Mouse (Mus musculus) right cerebral cortex, postnatal 4 days (tissue): ENCODE data around the gene Adarb1.

Experiments
- DNase-seq: peaks from one replicate; pipeline ENCODE4 v3.0.0-alpha.2; 2022

Gene Adarb1

DNA sequence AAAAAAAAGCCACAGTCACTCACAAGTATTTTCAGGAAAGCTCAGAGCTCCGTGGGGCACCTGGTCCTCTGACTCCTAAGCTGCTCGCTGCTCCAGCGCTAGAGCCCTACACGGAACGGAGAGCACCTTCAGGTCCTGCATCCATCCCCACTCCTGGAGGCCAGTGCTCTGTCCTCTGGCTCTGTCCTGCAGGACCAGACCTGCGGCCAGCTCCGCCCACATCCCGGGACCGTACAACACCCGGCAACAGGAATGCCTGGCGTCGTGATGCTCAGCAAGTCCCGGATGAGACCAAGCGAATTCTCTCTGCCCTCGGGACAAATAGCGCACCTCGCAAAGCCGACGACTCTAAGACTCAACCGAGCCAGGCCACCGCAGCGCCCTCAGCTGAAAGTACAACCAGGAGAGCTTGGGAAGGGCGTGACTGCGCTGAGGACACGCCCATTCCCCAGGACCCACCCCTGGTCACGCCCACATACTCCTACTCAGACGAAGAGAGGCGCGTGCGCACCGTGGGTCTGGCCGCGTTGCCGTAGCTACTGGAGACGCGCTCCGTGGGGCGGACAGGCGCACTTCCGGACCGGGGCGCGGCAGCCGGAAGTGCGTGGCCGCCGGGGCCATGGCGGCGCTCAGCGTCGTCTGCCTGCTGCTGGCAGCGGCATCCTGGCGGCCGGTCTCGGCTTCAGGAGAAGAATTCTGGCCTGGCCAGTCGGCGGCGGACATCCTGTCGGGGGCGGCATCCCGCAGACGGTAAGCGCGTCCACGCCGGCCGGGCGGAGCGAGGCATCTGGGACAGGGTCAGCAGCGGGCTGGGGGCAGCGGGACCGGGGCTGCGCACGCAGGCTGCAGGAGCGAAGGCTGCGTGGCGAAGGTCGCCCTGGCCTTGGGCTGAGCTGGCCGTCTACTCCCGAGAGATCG, 159.1 kb downstream of the Adarb1 start, which contains the start of gene Pofut2:
Gene Pofut2, plus strand, starts transcription at position 515 of the 918 bp plus-strand sequence.
- DNase-seq = peak; percentile 93

DNA sequence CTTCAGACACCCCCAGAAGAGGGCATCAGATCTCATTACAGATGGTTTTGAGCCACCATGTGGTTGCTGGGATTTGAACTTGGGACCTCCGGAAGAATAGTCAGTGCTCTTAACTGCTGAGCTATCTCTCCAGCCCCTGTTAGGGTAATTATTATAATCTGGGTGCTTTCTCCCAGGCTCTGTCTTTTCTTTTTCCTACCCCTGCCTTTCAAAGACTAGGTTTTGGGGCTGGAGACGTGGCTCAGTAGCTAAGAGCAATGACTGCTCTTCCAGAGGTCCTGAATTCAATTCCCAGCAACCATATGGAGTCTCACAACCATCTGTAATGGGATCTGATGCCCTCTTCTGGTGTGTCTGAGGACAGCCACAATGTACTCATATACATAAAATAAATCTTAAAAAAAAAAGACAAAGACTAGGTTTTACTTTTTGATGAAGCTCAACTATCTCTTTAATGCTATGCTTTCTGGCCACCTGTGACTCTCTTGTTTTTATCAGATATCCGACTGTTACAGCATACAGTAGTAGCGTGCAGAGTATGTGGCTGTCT, 160.0 kb downstream of the Adarb1 start:
- DNase-seq = no peak

DNA sequence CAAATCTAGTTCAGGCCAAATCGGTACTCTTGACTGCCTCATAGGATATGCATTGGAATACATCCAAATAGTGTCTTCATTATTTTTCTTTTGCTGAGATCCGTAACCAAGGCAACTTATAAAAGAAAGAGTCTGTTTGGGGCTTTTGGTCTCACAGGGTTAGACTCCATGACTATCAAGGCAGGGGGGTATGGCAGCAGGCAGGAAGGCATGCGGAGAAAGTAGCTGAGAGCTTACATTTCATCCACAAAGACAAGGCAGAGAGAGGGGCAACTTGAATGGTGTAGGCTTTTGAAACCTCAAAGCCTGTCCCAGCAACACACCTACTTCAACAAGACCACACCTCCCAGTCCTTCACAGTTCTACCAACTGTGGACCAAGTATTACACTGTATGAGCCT, 162.4 kb downstream of the Adarb1 start:
- no peak for DNase-seq

DNA sequence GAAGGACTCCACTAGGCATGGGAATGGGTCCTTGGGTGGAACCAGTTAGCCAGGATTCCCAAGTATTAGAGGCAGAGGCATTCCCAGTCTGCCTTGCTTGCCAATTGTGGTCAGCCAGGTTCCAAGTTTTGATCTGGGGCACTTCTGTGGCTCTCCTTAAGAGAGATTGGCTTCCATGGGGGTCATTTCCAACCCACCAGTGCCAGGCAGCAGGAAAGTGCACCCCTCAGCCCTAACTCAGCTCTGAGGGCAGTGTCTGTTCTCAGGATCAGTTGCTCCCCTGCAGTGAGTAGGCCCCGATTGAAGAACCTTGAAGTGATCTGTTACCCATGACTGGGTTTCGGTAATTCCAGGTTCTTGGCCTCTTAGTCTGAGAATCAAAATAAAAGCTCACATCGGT, 162.8 kb downstream of the Adarb1 start:
- no peak for DNase-seq

DNA sequence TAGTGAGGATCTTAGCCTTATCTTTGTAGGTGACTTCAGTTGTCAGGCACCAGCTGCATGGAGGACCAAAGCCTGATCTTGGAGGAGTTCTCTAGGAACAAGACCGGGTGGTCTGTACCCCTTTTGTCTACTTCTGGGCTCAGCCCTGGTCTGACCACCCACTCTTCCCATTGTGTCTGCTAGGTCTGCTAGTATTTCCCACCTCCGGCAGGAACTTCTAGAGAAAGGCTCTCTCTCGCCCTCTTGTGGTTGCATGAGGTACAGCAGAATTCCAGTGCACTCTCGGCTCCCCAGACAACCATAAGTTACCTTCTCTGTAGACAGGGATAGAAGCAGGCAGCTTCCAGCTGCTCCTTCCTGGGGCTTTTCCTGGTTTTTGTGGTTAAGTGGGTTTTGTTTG, 165.3 kb downstream of the Adarb1 start:
- DNase-seq = peak; percentile 73

DNA sequence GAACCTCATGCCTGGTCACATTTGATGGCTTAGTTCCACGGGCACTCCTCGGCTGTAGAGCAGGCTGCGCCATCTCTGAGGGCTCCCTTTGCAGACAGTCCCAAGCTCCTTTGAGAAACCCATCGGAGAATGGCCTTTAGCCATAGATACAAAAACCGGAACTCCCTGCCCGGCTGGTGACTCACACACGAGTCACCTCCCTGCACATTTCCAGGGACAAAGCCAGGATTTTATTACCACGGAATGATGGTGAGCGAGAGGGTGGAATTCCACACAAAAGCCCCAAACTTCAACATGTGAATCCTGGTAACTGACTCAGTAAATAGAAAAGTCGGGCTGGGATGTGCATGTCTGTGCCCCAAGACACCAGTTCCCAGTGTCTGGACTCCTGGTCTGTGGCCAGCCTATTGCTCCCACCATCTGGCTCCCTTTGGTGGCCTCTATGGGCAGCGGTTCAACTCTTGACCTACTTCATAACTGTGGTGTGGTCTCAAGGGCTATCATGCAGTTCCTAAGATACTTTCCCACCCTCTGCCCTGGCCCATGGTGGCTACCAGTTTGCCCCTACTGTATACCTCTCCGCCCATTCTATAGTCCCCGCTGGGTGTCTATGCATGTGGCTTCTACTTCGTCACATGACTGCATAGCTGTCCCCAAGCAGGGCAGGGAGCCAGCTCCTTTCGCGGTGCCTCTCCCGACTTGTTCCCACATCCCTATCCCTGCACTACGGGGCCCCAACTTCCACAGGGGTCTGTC, 166.1 kb downstream of the Adarb1 start:
- DNase-seq = no peak

DNA sequence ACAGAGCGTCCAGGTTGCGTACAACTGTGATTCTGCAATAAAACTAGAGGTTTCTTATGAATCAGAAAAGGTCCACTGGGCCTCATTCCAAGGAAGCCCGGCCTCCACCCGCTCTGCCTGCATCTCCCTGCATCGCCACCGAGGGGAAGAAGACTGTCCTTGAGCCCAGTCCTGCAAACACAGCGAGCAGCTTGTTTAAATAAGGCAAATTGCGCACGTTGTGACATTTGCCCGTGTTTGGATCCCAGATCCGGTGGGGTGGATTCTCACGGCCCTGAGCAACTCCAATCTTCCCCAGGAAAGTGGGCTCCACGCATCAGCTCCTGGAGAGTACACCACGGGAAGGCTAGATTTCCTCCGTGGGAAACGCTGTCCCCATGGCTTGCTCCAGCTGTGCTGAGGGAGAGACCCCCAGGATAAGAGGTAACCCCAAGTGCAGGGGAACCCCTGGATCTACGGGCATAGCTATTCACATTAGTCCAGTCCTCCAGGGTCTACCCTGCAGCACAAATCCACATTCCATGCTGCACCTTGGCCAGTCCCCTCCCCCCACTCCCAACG, 166.8 kb downstream of the Adarb1 start:
- peak; percentile 32 for DNase-seq

DNA sequence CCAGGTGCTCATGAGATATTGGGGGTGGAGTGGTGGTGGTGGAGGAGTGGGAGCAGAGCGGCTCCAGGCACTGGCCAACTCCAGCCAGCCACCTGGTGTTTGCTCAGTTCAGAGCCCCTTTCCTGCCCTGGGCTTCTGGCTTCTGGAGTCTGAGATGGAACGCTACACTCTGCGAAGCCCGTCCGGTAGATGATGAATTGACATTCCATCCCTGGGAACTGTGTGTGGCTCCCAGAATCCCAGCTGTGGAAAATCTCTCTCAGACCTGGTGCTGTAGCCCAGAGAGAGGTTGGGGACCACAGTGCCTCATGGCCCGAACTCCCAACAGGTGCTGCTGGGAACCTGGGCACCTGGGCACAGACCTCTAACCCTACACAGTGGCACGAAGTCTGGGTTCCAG, 170.4 kb downstream of the Adarb1 start:
- no peak for DNase-seq

DNA sequence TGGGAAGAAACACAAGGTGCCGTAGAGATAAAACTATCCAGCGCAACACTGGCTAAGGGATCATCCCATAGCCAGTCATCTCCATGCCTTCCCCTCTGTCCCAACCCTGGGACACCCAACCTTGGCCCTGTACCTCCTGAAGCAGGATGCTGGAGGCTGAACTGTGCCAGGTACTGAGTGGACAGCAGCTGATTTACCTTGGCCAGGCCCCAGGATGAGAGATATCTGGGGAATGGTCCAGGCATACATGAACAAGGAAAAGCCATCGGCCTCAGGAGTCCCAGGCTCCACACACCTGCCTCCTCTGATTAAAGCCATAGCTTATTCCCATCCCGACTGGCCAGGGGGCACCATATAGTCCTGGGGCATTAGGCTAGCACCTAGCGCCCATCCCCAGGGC, 171.0 kb downstream of the Adarb1 start:
- no peak for DNase-seq

DNA sequence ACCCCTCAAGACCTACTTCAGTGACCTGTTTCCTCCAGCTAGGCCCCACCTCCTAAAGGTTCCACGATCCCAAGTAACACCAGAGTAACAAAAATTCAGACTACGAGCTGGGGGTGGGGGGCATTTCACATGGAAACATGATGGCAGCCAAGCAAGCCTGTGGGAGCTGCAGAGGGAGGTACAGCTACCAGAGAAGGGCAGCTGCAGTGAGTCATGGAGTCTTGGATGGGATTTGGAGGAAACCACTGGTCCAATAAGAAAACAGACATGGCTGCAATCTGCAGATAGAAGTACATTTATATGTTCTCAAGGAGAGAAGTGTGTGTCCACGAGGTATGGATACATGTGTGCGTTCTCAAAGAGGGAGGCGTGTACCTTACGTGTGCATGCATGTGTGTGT, 173.3 kb downstream of the Adarb1 start:
- no peak for DNase-seq

DNA sequence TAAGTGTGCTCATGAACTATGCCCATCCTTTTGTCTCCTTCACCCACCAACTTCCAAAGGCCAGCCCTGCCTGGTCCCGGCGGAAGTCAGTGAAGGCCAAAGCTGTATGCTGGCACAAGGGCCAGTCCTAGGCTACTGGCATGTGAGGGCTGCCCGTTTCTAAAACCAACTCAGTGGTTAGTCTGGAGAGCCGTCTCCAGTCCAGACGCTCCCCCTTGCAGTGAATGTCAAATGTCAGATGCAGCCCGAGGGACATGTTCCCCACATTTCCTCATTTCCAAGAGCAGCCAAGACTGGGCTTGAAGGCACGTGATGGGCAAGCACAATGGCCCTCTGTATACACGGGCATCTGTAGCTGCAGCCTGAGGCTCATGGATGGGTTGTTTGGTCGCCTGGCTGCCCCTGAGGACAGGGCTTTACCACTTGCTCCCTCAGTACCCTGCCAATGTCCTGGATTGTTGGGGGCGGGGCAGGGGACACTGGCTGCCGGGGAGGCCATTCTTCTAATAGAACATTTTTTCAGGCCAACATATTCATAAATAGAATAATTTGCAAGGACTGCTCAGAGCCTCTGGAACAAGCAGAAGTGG, 174.4 kb downstream of the Adarb1 start:
- DNase-seq = no peak

DNA sequence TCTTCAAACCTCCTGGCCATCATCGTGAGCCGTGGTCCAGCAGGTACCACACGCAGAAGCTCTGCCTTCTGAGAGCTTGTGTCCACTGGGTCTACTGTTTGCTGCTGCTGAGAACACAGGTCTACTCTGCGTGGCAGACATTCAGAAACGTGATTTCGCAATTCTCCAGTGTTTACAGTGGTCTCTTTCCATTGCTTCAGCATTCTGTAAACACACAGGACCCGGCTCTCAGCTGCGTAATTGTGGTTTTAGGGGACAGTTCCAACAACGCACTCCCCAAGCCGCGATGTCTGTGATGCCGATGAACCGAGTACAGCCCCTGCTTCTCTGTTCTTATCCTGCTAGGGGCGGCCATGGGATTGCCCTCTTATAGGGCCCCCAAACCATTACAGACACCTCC, 175.2 kb downstream of the Adarb1 start:
- DNase-seq = no peak

DNA sequence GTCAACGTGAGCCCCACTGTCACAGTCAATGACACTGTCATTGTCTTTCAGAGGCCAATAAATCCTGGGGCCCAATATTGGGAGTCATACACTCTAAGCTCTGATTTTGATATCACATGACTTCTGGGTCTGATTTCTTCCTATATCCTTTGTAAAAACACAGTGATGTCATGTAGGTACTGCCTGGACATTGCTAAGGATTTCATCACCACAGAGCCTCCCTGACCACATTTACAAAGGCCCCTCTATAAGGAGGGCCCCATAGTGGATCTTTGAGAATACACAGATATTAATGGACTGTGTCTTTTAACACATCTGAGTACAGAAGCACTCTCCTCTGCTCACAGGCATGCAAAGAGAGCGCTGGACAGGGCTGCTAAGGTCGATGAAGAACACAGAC, 175.7 kb downstream of the Adarb1 start:
- DNase-seq = no peak

DNA sequence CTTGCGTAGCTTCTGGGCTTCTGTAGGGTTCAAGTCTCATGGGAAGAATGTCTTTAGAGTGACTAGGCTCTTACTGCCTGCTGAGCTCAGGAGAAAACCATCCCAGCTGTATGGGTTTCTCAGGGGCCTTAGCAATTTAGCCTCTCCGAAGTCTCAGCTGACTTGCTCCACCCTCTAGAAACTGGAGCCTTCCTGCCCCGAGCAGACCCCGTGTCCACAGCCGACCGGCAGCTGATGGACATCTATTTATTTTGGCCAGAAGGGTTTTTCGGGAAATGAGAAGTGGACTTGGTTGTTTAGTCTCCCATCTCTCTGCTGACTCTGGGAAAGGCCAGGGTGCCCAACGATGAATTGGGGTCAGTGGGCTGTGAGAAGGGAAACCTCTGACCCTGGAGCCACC, 177.3 kb downstream of the Adarb1 start:
- no peak for DNase-seq
